ENCODE assay signal across 25 mouse cellular contexts in the genomic region with DNA sequence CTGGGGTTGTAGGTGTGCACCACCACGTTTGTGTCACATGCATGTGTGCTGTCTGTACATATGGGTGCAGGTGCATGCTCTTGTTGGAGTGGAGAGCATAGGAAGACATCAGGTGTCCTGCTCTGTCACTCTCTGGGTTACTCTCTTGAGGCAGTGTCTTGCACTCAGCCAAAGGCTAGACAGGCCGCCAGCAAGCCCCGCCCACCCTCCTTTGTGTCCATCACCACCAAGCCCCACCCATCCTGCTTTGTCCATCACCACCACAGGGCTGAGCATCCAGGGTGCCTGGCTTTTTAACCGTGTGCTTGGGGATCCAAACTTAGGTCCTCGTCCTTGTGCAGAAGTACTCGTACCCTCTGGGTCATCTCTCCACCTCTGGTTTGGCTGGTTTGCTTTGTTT. TPM values are rescaled to one million over a fixed set of nuclear protein-coding genes. Genes with fewer than 3 reads are reported as not detected.
DNase-seq lines count a peak whose midpoint lies in the region; ATAC-seq lines count a peak whose summit lies in the region.
"Had no signal": no experiment of that assay in that cellular context is flagged by ENCODE, and none has a peak within 500 bp of the region (broad histone marks: within the 10 kb centered on the region; RNA-seq: fewer than 3 reads in every experiment).

No protein-coding gene starts in this region.

- no peak for ATAC-seq in cerebellum, adult (ENCODE audit: insufficient number of reproducible peaks, low FRiP score, low TSS enrichment)
- ATAC-seq in hindbrain, embryonic 13.5 days (ENCODE audit: low FRiP score), result no peak
- ATAC-seq: liver, postnatal 0 days; lung, postnatal 0 days had no signal

- peak; percentile 53 to 62 for DNase-seq in cerebellum, adult 18-20 months
- DNase-seq in hindbrain, embryonic 10.5 days (ENCODE audit: low spot score), result peak; percentile 29
- DNase-seq in MN1 (ENCODE audit: low spot score), result peak; percentile 48
- peak; percentile 42 for DNase-seq in retina, postnatal 1 day
- no peak for DNase-seq in thymus, postnatal 25 days
- DNase-seq: gastrocnemius, postnatal 36 days; heart, adult 2 months; heart, postnatal 14 days; kidney, adult 2 months; liver, postnatal 0 days; thymus, adult 18-20 months had no signal

- peaks cover 24% of the 10 kb centered on the region for H3K4me1 ChIP-seq in hindbrain, embryonic 10.5 days (replicated peaks)
- H3K4me1 ChIP-seq in hindbrain, embryonic 13.5 days (replicated peaks), result peaks cover 31% of the 10 kb centered on the region

- H3K4me3 ChIP-seq in hindbrain, embryonic 10.5 days, result no peak overlapping the region
- H3K4me3 ChIP-seq in hindbrain, embryonic 13.5 days, result no peak overlapping the region
- H3K4me3 ChIP-seq: embryonic facial prominence, embryonic 13.5 days; erythroblast, embryonic 14.5 days; forebrain, embryonic 12.5 days; heart, adult 2 months; heart, embryonic 13.5 days; hindbrain, embryonic 15.5 days; limb, embryonic 12.5 days; midbrain, embryonic 10.5 days; neural tube, embryonic 15.5 days had no signal

- no peak overlapping the region for H3K9ac ChIP-seq in hindbrain, embryonic 13.5 days
- H3K9ac ChIP-seq: embryonic facial prominence, embryonic 13.5 days; forebrain, embryonic 12.5 days; heart, embryonic 13.5 days; hindbrain, embryonic 15.5 days; limb, embryonic 12.5 days; liver, postnatal 0 days; neural tube, embryonic 15.5 days had no signal

- H3K36me3 ChIP-seq in hindbrain, embryonic 10.5 days, result no peaks in the 10 kb centered on the region
- no peaks in the 10 kb centered on the region for H3K36me3 ChIP-seq in hindbrain, embryonic 13.5 days
- H3K36me3 ChIP-seq: embryonic facial prominence, embryonic 13.5 days; forebrain, embryonic 12.5 days; heart, embryonic 13.5 days; hindbrain, embryonic 15.5 days; limb, embryonic 12.5 days; midbrain, embryonic 10.5 days; neural tube, embryonic 15.5 days had no signal

- 33% methylated on average over 6 of the region's 6 CpGs for WGBS in hindbrain, embryonic 10.5 days
- WGBS in hindbrain, embryonic 13.5 days, result 30% methylated on average over 6 of the region's 6 CpGs

- H3K4me2 ChIP-seq in hindbrain, embryonic 13.5 days, result no peak overlapping the region
- H3K4me2 ChIP-seq: embryonic facial prominence, embryonic 13.5 days; forebrain, embryonic 12.5 days; heart, embryonic 13.5 days; hindbrain, embryonic 15.5 days; limb, embryonic 12.5 days; liver, embryonic 11.5 days; neural tube, embryonic 15.5 days had no signal

- H3K27ac ChIP-seq in hindbrain, embryonic 10.5 days, result no peak overlapping the region
- no peak overlapping the region for H3K27ac ChIP-seq in hindbrain, embryonic 13.5 days
- H3K27ac ChIP-seq: embryonic facial prominence, embryonic 13.5 days; forebrain, embryonic 12.5 days; heart, adult 2 months; heart, embryonic 13.5 days; hindbrain, embryonic 15.5 days; kidney, postnatal 0 days; limb, embryonic 12.5 days; macrophage; midbrain, embryonic 10.5 days; neural tube, embryonic 15.5 days had no signal

- peaks cover 23% of the 10 kb centered on the region for H3K27me3 ChIP-seq in hindbrain, embryonic 10.5 days (ENCODE audit: insufficient read depth, poor library complexity, severe bottlenecking)
- peaks cover 17% of the 10 kb centered on the region for H3K27me3 ChIP-seq in hindbrain, embryonic 13.5 days

- no peaks in the 10 kb centered on the region for H3K9me3 ChIP-seq in hindbrain, embryonic 10.5 days
- no peaks in the 10 kb centered on the region for H3K9me3 ChIP-seq in hindbrain, embryonic 13.5 days
- H3K9me3 ChIP-seq: embryonic facial prominence, embryonic 13.5 days; forebrain, embryonic 12.5 days; heart, embryonic 13.5 days; hindbrain, embryonic 15.5 days; limb, embryonic 12.5 days; midbrain, embryonic 10.5 days; neural tube, embryonic 15.5 days had no signal

RNA-seq across cellular contexts. Expression of a gene that starts 3.9 kb away (rescaled TPM):
- polyA plus RNA-seq in hindbrain, embryonic 10.5 days (2016; fragmentation: Nextera tagmentation; extraction: Ambion mirVana), result 21.8 and 42.3 TPM in 2 replicates
- 77.3 and 77.9 TPM in 2 replicates for polyA plus RNA-seq in hindbrain, embryonic 13.5 days (2015; fragmentation: Nextera tagmentation; extraction: Ambion mirVana)
- polyA plus RNA-seq: erythroblast, embryonic 14.5 days; macrophage had no signal
